Mouse (Mus musculus) left cerebral cortex, adult 8-10 months (tissue): ENCODE measurements around the gene Gstt1. TPM values are rescaled to one million over a fixed set of nuclear protein-coding genes. Genes with fewer than 3 reads are reported as not detected.
A peak's percentile ranks its signal among the peaks of the same experiment; 100 is the strongest.

Experiments
- DNase-seq, 2 experiments: peaks; one replicate each; pipeline ENCODE4 v3.0.0; 2022; ENCODE audit warnings: low spot score in 2 of 2
- total RNA-seq, 4 experiments: library from RNA; stranded (reverse); gene quantifications; 2 replicates each; pipeline ENCODE4 v1.2.4; 2022

Gstt1 gene
- total RNA-seq, 4 experiments from 2014 or later = 13.3 to 16.5 (median 15.5) TPM

DNA sequence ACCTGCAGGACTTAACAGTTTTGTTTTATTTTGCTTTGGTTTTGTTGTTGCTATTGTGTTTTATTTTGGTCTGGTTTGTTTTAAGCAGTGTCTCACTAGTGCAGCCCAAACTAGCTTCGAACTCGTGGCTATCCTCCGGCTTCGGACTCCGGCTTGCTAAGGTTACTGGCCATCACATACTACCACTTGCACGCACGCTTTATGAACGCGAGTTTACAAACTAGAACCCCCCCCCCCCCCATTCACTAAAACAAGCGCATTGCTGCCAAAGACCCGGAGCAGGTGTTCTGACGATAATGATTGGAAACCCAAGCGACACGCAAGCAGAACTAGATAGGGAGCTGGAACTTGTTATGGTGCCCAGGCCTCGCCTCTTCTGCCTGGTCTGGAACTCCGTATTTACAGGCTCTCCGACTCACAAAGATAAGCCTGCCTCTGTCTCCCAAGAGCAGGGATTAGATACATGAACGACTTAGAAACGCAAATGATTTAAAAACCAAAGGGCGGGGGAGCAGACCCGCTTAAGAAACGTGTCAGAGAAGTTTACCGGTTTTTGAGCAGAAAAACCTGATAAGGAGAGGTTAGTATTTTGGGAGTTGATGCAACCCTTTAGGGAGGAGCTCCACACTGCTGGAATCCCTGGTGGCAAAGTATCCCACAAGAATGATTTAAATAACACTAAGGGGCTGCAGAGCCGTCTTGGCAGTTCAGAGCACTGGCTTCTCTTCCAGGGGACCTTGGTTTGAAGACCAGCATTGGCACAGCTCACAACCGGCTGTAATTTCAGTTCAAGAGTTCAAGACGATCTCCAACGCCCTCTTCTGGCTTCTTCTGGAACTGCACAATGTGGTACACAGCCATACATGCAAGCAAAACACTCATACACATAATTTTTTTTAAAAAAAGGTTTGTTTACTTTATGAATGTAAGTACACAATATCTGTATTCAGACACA is 33.6 kb downstream of the Gstt1 start:
- no peak for DNase-seq

DNA sequence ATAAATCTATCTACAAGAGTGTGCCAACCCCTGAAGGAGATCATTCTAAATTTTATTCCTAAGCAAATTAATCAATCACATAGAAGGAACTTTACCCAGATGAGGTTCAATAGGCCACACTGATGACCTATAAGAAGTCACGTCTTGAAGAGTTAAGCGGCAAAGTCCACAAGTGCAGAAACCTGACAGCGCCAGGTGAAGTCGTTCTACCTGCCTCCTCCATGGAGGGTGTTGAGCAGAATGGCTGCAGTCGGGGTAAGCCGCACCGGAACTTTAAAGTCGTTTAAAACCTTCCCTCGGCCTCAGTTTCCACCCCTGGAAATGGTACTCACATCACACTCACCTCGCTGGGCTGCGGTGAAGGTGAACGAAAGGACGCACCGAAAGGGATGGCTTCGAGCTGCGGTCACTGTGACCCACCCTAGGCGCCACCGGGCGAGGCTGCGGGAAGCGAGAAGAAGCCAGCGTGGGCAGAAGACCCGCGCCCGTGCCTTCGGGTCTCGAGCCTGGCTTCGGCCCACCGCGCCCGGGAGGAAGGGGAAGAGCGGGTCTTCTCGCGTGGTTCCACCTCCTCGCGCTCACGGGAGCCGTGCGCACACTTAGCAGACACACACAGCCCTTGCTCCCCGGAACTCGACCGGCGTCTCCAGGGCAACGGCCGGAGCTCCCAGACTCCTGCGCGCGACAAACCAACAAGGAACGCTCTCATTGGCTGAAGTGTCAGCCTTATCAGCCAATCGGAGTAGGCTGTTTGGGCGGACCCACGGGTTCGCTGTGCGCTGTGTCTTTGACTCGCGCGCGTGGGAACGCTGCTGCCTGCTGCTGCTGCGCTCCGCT is 34.5 kb downstream of the Gstt1 start, which contains the start of gene Cabin1:
TSS of gene Cabin1 (minus strand) at position 660 of the 837 bp plus-strand sequence.
- DNase-seq = peak; percentile 96 to 97

DNA sequence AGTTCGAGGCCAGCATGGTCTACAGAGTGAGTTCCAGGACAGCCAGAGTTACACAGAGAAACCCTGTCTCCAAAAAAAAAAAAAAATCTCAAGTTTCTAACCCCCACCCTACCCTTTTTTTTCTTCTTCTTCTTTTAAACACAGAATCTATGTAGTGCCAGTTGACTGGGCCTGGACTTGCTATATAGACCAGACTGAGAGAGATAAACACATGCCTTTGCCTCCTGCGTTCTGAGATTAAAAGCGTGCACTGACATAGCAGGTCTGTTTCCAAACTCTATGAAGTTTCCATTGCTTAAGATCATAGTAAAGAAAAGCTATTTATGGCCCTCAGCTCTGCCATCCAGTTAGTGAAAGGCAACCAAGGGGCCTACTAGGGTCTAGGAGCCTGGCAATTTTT is 36.0 kb downstream of the Gstt1 start:
- no peak for DNase-seq

DNA sequence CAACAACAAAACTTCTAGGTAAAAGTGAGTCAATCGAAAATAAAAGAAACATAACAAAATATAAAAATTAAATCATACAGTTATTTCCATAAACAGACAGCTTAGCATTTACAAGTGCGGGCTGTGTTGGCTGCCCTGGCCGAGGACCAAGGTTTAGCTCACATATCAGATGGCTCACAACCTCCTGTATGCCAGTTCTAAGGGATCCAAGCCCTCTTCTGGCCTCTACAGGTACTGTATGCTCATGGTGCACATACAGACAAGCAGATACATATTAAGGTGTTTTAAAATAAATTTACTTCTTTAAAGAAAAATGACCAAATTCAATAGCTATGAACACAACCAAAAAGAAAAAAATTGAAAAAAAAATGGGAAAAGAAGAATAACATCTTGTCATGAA is 38.1 kb downstream of the Gstt1 start:
- DNase-seq = no peak

DNA sequence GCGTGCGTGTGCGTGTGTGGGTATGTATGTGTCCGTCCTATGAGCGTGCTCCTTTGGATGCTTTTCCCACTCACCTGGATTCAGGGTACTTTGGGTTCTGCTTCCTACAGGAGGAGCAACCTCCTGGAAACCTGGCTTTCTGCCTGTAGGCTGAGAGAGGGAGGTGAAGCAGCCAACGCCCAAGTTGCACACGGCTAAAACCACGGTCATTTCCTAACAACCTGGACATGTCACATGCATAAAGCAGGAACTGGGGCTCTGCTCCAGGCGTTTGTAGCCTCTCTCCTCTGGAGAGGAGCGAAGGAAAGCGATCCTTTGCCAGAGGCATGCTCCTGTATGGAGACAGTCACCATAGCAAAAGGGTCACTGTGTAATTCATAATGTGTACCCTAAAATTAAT is 41.7 kb downstream of the Gstt1 start:
- DNase-seq = no peak

DNA sequence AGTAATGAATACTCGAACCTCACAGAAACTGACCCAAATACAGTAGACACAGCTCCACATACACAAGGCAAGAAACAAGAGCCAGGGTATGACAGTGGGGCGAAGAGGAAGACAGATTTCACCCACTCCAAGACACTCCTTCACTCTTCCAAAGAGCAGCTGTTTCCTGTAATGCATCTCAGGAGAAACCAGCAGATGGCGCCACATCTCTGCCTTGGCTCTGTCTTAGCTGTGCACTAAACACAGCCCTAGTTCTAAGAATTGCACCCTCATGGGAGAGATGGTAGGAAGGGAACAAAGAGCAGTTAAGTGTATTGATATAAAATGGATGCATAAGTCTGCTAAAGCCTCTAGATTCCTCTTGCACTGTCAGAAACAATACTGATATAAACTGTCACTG is 54.4 kb downstream of the Gstt1 start:
- DNase-seq = peak; percentile 47 to 77

DNA sequence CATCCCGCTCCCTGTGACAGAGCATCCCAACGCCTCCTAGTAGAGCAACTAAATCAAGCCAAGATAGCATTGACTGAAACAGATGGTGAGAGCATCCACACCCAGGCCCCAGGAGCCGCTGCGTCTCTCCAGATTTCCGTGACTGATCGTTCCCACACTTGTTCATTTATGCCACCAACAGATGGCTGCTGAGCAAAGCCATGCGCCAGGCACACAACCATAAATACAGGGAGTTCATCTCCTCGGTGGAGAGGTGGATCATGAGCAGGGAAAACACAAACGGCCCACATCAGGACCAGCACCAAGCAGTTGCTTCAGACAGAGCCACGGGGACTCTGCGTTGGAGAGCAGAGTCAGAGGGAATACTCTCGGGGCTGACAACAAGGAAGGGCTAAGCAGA is 55.0 kb downstream of the Gstt1 start:
- DNase-seq = peak; percentile 32 to 84

DNA sequence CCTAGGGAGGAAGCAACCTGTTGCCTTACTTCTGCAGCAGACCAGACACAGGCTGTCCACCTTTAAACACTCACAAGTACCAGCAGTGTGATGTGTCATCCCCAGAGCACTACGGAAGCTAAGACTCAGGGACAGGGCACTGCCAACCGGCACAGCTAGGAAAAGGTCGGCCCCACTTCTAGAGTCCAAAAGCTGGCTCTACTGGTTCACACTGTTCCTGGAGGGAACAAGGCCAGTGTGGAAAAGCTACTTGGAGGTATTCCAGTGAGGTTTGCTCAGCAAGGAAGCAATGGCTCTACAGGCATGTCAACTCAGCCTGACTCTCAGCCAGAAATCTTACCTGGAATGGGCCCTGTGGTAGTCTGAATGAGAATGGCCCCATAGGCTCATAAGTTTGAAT is 57.5 kb downstream of the Gstt1 start:
- DNase-seq = no peak

Other genes starting within 250 kb of the Gstt1 start
- 10 to 100 TPM; 10.9 to 15.5 (median 12.0) TPM for gene Lrrc75b, start 238.3 kb downstream of the Gstt1 start, total RNA-seq
- 1 to 10 TPM; 2.3 to 5.5 (median 4.5) TPM for gene Ggt1, start 237.0 kb downstream of the Gstt1 start, total RNA-seq
- gene Ggt5, start 209.2 kb downstream of the Gstt1 start, total RNA-seq = 1 to 10 TPM; 1.8 to 3.5 (median 2.4) TPM
- 10 to 100 TPM in 2 of 4 experiments, 1 to 10 TPM in 2; 8.7 to 12.0 (median 10.3) TPM for gene Susd2, start 154.6 kb downstream of the Gstt1 start, total RNA-seq
- 10 to 100 TPM; 61.3 to 73.2 (median 69.6) TPM for gene Cabin1, start 34.2 kb downstream of the Gstt1 start, total RNA-seq
- gene Ddt, start 25.2 kb downstream of the Gstt1 start, total RNA-seq = 10 to 100 TPM; 41.6 to 58.4 (median 51.6) TPM
- not detected for gene Gm20441, start 17.6 kb downstream of the Gstt1 start, total RNA-seq
- 1 to 10 TPM; 2.6 to 5.2 (median 3.8) TPM for gene Gstt3, start 17.2 kb downstream of the Gstt1 start, total RNA-seq
- not detected for gene Gstt4, start 24.0 kb upstream of the Gstt1 start, total RNA-seq
- gene Gstt2, start 38.8 kb upstream of the Gstt1 start, total RNA-seq = 1 to 10 TPM; 4.2 to 6.2 (median 5.2) TPM
- 100 to 1,000 TPM; 528 to 550 (median 540) TPM for gene Mif, start 61.7 kb upstream of the Gstt1 start, total RNA-seq
- gene Derl3, start 94.8 kb upstream of the Gstt1 start, total RNA-seq = 1 to 10 TPM; 2.2 to 3.9 (median 2.6) TPM
- gene Smarcb1, start 123.0 kb upstream of the Gstt1 start, total RNA-seq = 10 to 100 TPM; 85.8 to 88.5 (median 86.4) TPM
- 100 to 1,000 TPM; 356 to 427 (median 392) TPM for gene Chchd10, start 134.5 kb upstream of the Gstt1 start, total RNA-seq
- 1 to 10 TPM; 1.5 to 3.0 (median 1.7) TPM for gene Mmp11, start 137.9 kb upstream of the Gstt1 start, total RNA-seq
- under 1 TPM; 0.41 to 0.91 (median 0.70) TPM for gene Gm867, start 142.1 kb upstream of the Gstt1 start, total RNA-seq
- gene Vpreb3, start 144.5 kb upstream of the Gstt1 start, total RNA-seq = not detected
- under 1 TPM in 1 of 4 experiments, not detected in 3; 0.27 TPM for gene Gm5134, start 155.9 kb upstream of the Gstt1 start, total RNA-seq
- 10 to 100 TPM; 13.4 to 16.5 (median 15.6) TPM for gene Zfp280b, start 234.1 kb upstream of the Gstt1 start, total RNA-seq